Mouse (Mus musculus): ENCODE results near the gene Nup107. TPM values are rescaled to one million over a fixed set of nuclear protein-coding genes. Genes with fewer than 3 reads are reported as not detected.
"Not testable (repeated sequence)": the region's sequence is repeated elsewhere in the genome, so short reads cannot be mapped to it uniquely, and the experiment has no call there.

Gene Nup107
- polyA plus RNA-seq, 1 experiment from 2014 or later = 68.1 TPM

GRCm38 (mm10) chr10:117733626-117734025 lies 58.9 kb downstream of the Nup107 start:
- ATAC-seq; H3K9ac ChIP-seq; H3K4me1 ChIP-seq; H3K4me3 ChIP-seq; H3K27ac ChIP-seq; H3K4me2 ChIP-seq; H3K27me3 ChIP-seq; H3K9me3 ChIP-seq (replicated peaks): not testable (repeated sequence)
- H3K36me3 ChIP-seq (ENCODE audit: poor library complexity, severe bottlenecking) = peaks cover 37% of the 10 kb centered on the region
- 95% methylated on average over 8 of the region's 8 CpGs for WGBS

DNA sequence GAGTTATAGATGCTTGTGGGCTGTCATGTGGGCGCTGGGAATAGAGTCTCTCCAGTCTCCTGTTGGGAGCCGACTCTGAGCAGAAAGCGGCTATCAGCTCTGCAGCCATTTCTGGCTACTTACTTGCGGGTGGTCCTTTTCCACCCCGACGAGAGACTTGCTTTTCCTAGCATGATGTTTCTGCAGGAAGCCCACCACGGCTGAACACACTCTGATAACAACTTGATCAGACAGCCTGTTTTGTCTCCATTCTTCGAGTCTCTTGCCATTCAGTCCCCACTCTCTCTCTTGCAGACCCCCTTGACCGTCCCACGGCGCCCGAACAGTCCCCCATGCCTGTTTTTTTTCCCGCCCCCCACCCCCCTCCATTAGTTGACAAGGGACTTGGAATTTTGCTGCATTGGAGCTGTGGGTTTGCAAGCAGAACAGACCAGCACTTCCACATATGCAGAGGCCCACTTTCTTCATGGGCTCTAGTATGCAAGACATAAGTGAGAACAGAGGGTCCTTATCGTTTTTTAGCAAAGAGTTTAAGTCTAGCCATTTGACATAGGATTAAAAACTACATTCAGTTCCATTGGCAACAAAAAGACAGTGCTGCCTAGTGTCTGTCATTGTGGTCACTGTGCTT lies 59.4 kb downstream of the Nup107 start:
- Histone ChIP-seq H3K27me3 (no peaks in the 10 kb centered on the region), H3K9me3 (replicated peaks) (no peaks in the 10 kb centered on the region), H3K27ac (no peak overlapping the region), H3K4me2 (no peak overlapping the region), H3K36me3 (ENCODE audit: poor library complexity, severe bottlenecking) (peaks cover 32% of the 10 kb centered on the region), H3K4me1 (no peaks in the 10 kb centered on the region), H3K9ac (no peak overlapping the region), H3K4me3 (no peak overlapping the region)
- no peak for ATAC-seq
- 87% methylated on average over 14 of the region's 14 CpGs for WGBS

DNA sequence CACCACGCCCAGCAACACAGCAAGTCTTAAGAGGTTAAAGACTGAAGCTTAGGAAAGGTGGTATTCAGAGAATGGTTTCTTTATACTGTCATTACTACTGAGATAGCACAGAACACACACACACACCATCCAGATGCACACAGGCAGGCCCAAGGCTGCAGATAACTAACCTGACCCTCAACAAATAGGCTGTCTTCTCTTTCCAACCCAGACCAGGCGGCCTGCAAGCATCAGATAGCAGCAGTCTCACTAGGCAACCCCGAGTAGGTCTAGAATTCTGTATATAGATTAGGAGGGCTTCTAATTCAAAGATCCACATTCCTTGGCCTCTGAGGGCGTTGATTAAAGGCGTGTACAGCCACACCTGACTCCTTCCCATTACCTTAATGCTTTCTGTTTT lies 60.3 kb downstream of the Nup107 start:
- WGBS = 91% methylated on average over 5 of the region's 5 CpGs
- no peak overlapping the region for H3K27ac ChIP-seq
- ATAC-seq = no peak
- H3K4me2 ChIP-seq = no peak overlapping the region
- H3K9ac ChIP-seq = no peak overlapping the region
- H3K9me3 ChIP-seq (replicated peaks) = no peaks in the 10 kb centered on the region
- H3K27me3 ChIP-seq = no peaks in the 10 kb centered on the region
- H3K36me3 ChIP-seq (ENCODE audit: poor library complexity, severe bottlenecking) = peaks cover 24% of the 10 kb centered on the region
- no peaks in the 10 kb centered on the region for H3K4me1 ChIP-seq
- no peak overlapping the region for H3K4me3 ChIP-seq

- H3K4me1 ChIP-seq = no peaks in the 10 kb centered on the region
- no peak overlapping the region for H3K9ac ChIP-seq
- no peaks in the 10 kb centered on the region for H3K27me3 ChIP-seq
- no peak overlapping the region for H3K4me2 ChIP-seq
- no peak overlapping the region for H3K4me3 ChIP-seq
- H3K36me3 ChIP-seq (ENCODE audit: poor library complexity, severe bottlenecking) = peaks cover 17% of the 10 kb centered on the region
- no peak for ATAC-seq
- no peak overlapping the region for H3K27ac ChIP-seq
- no peaks in the 10 kb centered on the region for H3K9me3 ChIP-seq (replicated peaks)
- 63% methylated on average over 15 of the region's 15 CpGs for WGBS
These were observed 61.0 kb downstream of the Nup107 start for GRCm38 (mm10) chr10:117731244-117732101.

- H3K4me3 ChIP-seq = no peak overlapping the region
- H3K4me2 ChIP-seq = no peak overlapping the region
- WGBS = 93% methylated on average over 12 of the region's 12 CpGs
- no peaks in the 10 kb centered on the region for H3K27me3 ChIP-seq
- H3K9me3 ChIP-seq (replicated peaks) = no peaks in the 10 kb centered on the region
- no peak for ATAC-seq
- no peak overlapping the region for H3K9ac ChIP-seq
- no peaks in the 10 kb centered on the region for H3K4me1 ChIP-seq
- H3K36me3 ChIP-seq (ENCODE audit: poor library complexity, severe bottlenecking) = peaks cover 12% of the 10 kb centered on the region; the same call in 1 of the 2 replicates
- no peak overlapping the region for H3K27ac ChIP-seq
These were observed 61.8 kb downstream of the Nup107 start for GRCm38 (mm10) chr10:117730637-117731203.

DNA sequence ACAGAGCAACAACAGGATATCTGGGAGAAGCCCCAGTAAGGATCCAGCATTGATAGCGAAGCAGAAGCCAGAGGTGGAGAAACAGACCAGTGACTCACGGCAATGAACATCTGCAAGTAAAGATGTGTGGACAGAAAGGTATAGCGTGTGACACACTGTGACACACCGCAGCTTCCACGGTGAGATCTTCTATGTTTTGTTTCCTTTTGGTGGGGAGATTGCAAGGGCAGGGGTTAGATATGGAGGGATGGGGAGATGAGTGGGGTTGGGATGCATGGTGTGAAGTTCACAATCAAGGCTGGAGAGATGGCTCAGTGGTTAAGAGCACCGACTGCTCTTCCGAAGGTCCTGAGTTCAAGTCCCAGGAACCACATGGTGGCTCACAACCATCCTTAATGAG lies 62.4 kb downstream of the Nup107 start:
- ATAC-seq = no peak
- WGBS = 96% methylated on average over 7 of the region's 7 CpGs
- no peaks in the 10 kb centered on the region for H3K4me1 ChIP-seq
- no peaks in the 10 kb centered on the region for H3K9me3 ChIP-seq (replicated peaks)
- no peak overlapping the region for H3K9ac ChIP-seq
- H3K4me3 ChIP-seq = no peak overlapping the region
- no peaks in the 10 kb centered on the region for H3K27me3 ChIP-seq
- H3K36me3 ChIP-seq (ENCODE audit: poor library complexity, severe bottlenecking) = peaks cover 8% of the 10 kb centered on the region; the same call in 1 of the 2 replicates
- no peak overlapping the region for H3K27ac ChIP-seq
- no peak overlapping the region for H3K4me2 ChIP-seq

DNA sequence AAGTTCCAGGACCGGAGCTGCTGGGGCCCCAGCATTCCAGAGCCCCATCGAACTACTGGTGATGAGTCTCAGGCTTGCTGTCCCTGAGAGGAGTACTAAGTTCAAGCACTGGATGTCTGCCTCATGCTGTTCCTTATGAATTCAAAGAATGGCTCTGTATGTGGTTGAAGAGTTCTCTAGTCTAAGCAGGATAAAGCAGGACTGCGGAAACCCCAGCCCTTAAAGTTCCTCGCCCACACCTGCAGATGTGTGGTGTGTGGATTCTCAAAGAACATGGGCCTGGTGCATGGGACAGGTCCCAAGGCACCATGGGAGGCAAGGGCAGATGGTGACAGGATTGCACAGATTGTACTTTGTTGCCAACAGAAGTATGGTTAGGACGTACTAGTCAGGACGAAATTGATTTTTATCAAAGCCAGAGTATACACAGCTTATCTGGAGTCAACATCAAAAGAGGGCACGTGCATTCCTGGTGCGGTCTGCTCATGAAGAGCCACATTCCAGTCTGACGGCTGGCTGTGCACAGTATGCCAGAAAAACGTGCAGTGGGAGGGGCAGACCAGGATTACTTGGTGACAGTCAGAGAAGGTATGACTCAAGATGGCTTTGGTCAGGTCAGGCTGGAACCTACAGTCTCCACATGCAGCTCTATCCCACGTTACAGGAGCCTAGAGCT lies 63.2 kb downstream of the Nup107 start:
- no peak overlapping the region for H3K27ac ChIP-seq
- H3K4me3 ChIP-seq = no peak overlapping the region
- H3K36me3 ChIP-seq (ENCODE audit: poor library complexity, severe bottlenecking) = peaks cover 8% of the 10 kb centered on the region; the same call in 1 of the 2 replicates
- no peak for ATAC-seq
- no peaks in the 10 kb centered on the region for H3K27me3 ChIP-seq
- no peaks in the 10 kb centered on the region for H3K4me1 ChIP-seq
- H3K4me2 ChIP-seq = no peak overlapping the region
- 79% methylated on average over 11 of the region's 11 CpGs for WGBS
- no peaks in the 10 kb centered on the region for H3K9me3 ChIP-seq (replicated peaks)
- H3K9ac ChIP-seq = no peak overlapping the region

- H3K36me3 ChIP-seq (ENCODE audit: poor library complexity, severe bottlenecking) = peaks cover 8% of the 10 kb centered on the region; the same call in 1 of the 2 replicates
- no peaks in the 10 kb centered on the region for H3K9me3 ChIP-seq (replicated peaks)
- no peak overlapping the region for H3K9ac ChIP-seq
- H3K4me3 ChIP-seq = no peak overlapping the region
- H3K27ac ChIP-seq = no peak overlapping the region
- H3K4me2 ChIP-seq = no peak overlapping the region
- no peaks in the 10 kb centered on the region for H3K27me3 ChIP-seq
- H3K4me1 ChIP-seq = no peaks in the 10 kb centered on the region
- WGBS = 89% methylated on average over 5 of the region's 5 CpGs
- ATAC-seq = no peak
These were observed 63.9 kb downstream of the Nup107 start for GRCm38 (mm10) chr10:117728574-117728973.

DNA sequence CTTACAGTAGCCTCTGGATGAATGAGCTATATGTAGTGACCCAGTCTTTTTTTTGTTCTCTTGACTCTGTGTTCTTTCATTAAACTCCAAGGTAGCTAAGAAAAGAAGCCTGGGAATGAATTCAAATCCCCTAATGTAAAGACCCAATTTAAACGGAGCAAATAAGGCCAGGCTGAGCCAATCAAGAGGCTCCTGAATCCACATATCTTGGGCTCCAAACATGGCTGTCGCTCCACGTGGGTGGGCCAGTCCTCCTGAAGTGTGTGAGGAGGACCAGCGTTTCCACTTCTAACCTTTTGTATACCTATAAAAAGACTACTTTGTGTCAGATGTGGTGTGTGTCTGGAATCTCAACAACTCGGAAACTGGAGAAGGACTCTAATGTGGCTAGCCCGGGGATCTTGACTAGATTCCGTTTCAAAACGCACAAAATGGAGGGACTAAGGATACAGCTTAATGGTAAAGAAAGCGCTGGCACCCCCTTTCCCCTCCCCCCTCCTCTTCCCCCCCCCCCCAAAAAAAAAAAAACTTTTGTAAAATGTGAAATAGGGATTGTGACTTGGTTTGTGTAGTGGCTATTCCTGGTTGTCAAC lies 64.9 kb downstream of the Nup107 start:
- H3K9ac ChIP-seq = no peak overlapping the region
- H3K27ac ChIP-seq = no peak overlapping the region
- no peak overlapping the region for H3K4me3 ChIP-seq
- 76% methylated on average over 9 of the region's 9 CpGs for WGBS
- H3K9me3 ChIP-seq (replicated peaks) = no peaks in the 10 kb centered on the region
- H3K4me1 ChIP-seq = no peaks in the 10 kb centered on the region
- H3K27me3 ChIP-seq = no peaks in the 10 kb centered on the region
- peaks cover 2% of the 10 kb centered on the region; the same call in 1 of the 2 replicates for H3K36me3 ChIP-seq (ENCODE audit: poor library complexity, severe bottlenecking)
- H3K4me2 ChIP-seq = no peak overlapping the region
- ATAC-seq = no peak

GRCm38 (mm10) chr10:117726888-117727385 lies 65.6 kb downstream of the Nup107 start:
- 95% methylated on average over 4 of the region's 4 CpGs for WGBS
- Histone ChIP-seq H3K9me3 (replicated peaks) (no peaks in the 10 kb centered on the region), H3K27ac (no peak overlapping the region), H3K9ac (no peak overlapping the region), H3K36me3 (ENCODE audit: poor library complexity, severe bottlenecking) (no peaks in the 10 kb centered on the region), H3K27me3 (no peaks in the 10 kb centered on the region), H3K4me1 (no peaks in the 10 kb centered on the region), H3K4me3 (no peak overlapping the region), H3K4me2 (no peak overlapping the region)
- ATAC-seq = no peak

DNA sequence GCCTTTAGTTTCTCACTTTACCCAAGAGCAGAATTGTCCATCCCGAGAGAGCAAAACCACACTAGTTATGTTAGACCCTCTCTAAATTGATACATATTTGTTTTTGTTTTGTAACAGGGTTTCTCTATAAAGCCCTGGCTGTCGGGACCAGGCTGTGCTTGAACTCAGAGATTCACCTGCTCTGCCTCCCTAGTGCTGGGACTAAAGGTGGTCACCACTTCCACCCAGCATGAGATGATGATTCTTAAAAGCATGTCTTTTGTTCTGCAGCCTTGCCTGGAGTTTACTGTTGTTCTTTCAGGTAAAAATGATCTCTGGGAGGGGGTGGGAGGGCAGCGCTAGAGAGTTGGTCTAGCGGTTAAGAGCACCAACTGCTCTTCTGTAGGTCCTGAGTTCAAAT lies 66.2 kb downstream of the Nup107 start:
- Histone ChIP-seq H3K4me3 (no peak overlapping the region), H3K4me1 (no peaks in the 10 kb centered on the region), H3K4me2 (no peak overlapping the region), H3K9ac (no peak overlapping the region), H3K9me3 (replicated peaks) (no peaks in the 10 kb centered on the region), H3K27me3 (no peaks in the 10 kb centered on the region), H3K27ac (no peak overlapping the region), H3K36me3 (ENCODE audit: poor library complexity, severe bottlenecking) (no peaks in the 10 kb centered on the region)
- WGBS = 94% methylated on average over 4 of the region's 4 CpGs
- ATAC-seq = no peak

Data from forebrain, embryonic 13.5 days (tissue).